Mouse (Mus musculus) hindbrain, postnatal 0 days (tissue): ENCODE measurements around the gene Dact3. TPM values are rescaled to one million over a fixed set of nuclear protein-coding genes. Genes with fewer than 3 reads are reported as not detected.

Experiments
- ATAC-seq: fragments of 200-750 bp; cut with Nextera tagmentation; 2 replicates; pipeline ENCODE4 v1.8.0; 2017; ENCODE audit warnings: mild to moderate bottlenecking, moderate TSS enrichment, moderate library complexity
- DNase-seq: peaks from one replicate; pipeline ENCODE4 v3.0.0-alpha.2; 2015; ENCODE audit warnings: low spot score
- H3K27ac ChIP-seq: fragments of 300-500 bp; sonication (generic); 2 replicates; pipeline ENCODE4 v1.5.1; 2014; ENCODE audit warnings: mild to moderate bottlenecking
- H3K27me3 ChIP-seq: fragments of 300-500 bp; sonication (generic); 2 replicates; pipeline ENCODE4 v1.6.1; 2014; ENCODE audit warnings: low read length, mixed read lengths; ENCODE audit not compliant: insufficient read depth
- H3K36me3 ChIP-seq: fragments of 300-500 bp; sonication (generic); 2 replicates; pipeline ENCODE4 v1.6.1; 2014; ENCODE audit warnings: low read length, mixed read lengths; ENCODE audit not compliant: insufficient read depth
- H3K4me1 ChIP-seq: fragments of 300-500 bp; sonication (generic); 2 replicates; pipeline ENCODE4 v1.6.1; 2014; ENCODE audit warnings: antibody characterized with exemption, low read length, mixed read lengths; ENCODE audit not compliant: insufficient read depth
- H3K4me2 ChIP-seq: fragments of 300-500 bp; sonication (generic); 2 replicates; pipeline ENCODE4 v1.6.1; 2014; ENCODE audit warnings: low read depth, mild to moderate bottlenecking, low read length, moderate library complexity, mixed read lengths
- H3K4me3 ChIP-seq: fragments of 300-500 bp; sonication (generic); 2 replicates; pipeline ENCODE4 v1.5.1; 2014; ENCODE audit warnings: low read length
- H3K9ac ChIP-seq: fragments of 300-500 bp; sonication (generic); replicated peaks from 2 replicates; pipeline ENCODE4 v1.6.1; 2014; ENCODE audit warnings: mild to moderate bottlenecking, low read length, moderate library complexity, mixed read lengths
- H3K9me3 ChIP-seq: fragments of 300-500 bp; sonication (generic); 2 replicates; pipeline ENCODE4 v1.6.1; 2016; ENCODE audit warnings: low read length, mixed read lengths
- CTCF ChIP-seq: IDR thresholded peaks from 2 replicates; pipeline ENCODE4 v1.5.1; 2016; ENCODE audit warnings: antibody characterized with exemption, control low read depth, low read depth
- WGBS: fragments of 180-500 bp; shearing (Covaris S2); extraction: QIAGEN DNeasy Blood & Tissue Kit; methylation state at CpG from one replicate; pipeline ENCODE4 v1.1.7; 2014; 5-methylcytosine and 5-hydroxymethylcytosine counted together
- polyA plus RNA-seq: library from polyadenylated mRNA; unstranded; fragments of >200 nt; fragmentation: Nextera tagmentation; extraction: Ambion mirVana; gene quantifications from 2 replicates; pipeline ENCODE4 v1.2.1, GENCODE M21; 2015
- total RNA-seq: library from RNA; depleted of rRNA; stranded (reverse); fragments of >200 nt; gene quantifications from 2 replicates; pipeline ENCODE4 v1.2.3, GENCODE M21; 2014

Dact3 gene
- total and polyA plus RNA-seq, 2 experiments from 2014 or later: 7.2 to 85.9 TPM

DNA sequence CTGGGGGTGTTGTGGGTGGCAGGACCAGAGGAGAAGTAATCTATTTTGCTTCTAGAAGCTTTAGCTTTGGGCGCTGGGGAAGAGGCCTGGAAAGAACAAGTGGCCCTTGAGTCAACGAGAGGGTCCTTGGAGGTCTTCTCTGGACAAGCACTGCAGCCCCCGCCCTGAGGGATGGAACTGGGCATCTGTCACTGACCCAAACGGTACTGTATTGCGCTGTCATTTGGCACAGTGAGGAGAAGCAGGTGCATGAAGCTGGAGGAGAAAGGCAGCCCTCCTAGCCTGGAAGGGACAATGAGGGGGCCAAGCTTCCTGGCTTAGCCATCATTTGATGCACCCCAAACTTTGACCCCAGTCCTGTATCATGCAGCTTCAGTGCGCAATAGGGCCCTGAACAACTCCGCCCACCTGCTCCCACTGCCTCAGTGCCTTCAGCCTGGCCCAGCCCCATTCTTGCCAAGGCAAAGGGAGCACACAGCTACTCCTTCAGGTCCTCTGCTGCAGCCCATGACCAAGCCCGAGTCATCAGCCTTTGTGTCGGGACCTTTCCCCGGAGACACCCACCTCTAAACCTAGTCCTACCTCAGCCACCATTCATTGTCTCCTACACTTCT is 47.4 kb downstream of the Dact3 start:
- ATAC-seq (no peak), DNase-seq (peak; percentile 47)
- 20% methylated on average over 10 of the region's 10 CpGs for WGBS
- no peak for TF ChIP-seq CTCF
- Histone ChIP-seq H3K27ac (peak overlapping the region; percentile 99), H3K9me3 (no peaks in the 10 kb centered on the region), H3K9ac (peak overlapping the region; percentile 99), H3K4me1 (peaks cover 26% of the 10 kb centered on the region), H3K27me3 (no peaks in the 10 kb centered on the region), H3K36me3 (peaks cover 10% of the 10 kb centered on the region), H3K4me3 (peak overlapping the region; percentile 82), H3K4me2 (peak overlapping the region; percentile 94)

GRCm38 (mm10) chr7:16923283-16924036 is 48.3 kb downstream of the Dact3 start:
- peak overlapping the region; percentile 99 for H3K27ac ChIP-seq
- peak overlapping the region; percentile 99 for H3K9ac ChIP-seq
- no peak for TF ChIP-seq CTCF
- no peaks in the 10 kb centered on the region for H3K27me3 ChIP-seq
- DNase-seq: peak; percentile 30
- H3K4me2 ChIP-seq: peak overlapping the region; percentile 94
- peaks cover 25% of the 10 kb centered on the region for H3K4me1 ChIP-seq
- H3K9me3 ChIP-seq: no peaks in the 10 kb centered on the region
- 0 out of 2 replicates have a peak, but pooled peaks cover 3% of the 10 kb centered on the region for H3K36me3 ChIP-seq
- WGBS: under 1% methylated on average over 40 of the region's 57 CpGs
- no peak for ATAC-seq
- H3K4me3 ChIP-seq: peak overlapping the region; percentile 82

GRCm38 (mm10) chr7:16924037-16924834 is 49.1 kb downstream of the Dact3 start, which contains the start of gene Calm3:
Calm3 (minus strand) TSS chr7:16924114.
- ATAC-seq: peak; percentile 93
- Histone ChIP-seq H3K9me3 (no peaks in the 10 kb centered on the region), H3K4me1 (peaks cover 22% of the 10 kb centered on the region), H3K27ac (peak within 1 kb of the TSS; percentile 99), H3K9ac (peak within 1 kb of the TSS; percentile 99), H3K27me3 (no peaks in the 10 kb centered on the region), H3K4me3 (peak within 1 kb of the TSS; percentile 82), H3K36me3 (0 out of 2 replicates have a peak, but pooled peaks cover 3% of the 10 kb centered on the region), H3K4me2 (peak within 1 kb of the TSS; percentile 94)
- peak; percentile 50 for TF ChIP-seq CTCF
- 2% methylated on average over 62 of the region's 64 CpGs for WGBS
- peak; percentile 100 for DNase-seq

DNA sequence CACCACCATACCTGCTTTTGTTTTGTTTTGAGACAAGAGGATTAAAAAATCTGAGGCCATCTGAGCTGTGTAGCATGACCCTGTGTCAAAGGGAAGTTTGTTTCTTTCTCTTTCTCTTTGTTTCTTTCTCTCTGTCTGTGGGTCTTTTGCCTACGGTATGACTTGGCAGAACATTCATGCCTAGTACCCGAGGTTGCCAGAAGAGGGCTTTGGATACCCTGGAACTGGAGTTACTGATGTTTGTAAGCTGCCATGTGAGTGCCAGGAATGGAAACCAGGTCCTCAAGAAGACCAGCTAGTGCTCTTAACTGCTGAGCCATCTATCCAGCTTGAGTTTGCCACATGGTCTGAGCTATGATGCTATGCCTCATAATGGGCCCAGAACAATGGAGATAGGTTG is 53.2 kb downstream of the Dact3 start:
- DNase-seq (no peak), ATAC-seq (no peak)
- no peak overlapping the region for H3K9ac ChIP-seq
- 29% methylated on average over 2 of the region's 2 CpGs for WGBS
- H3K4me2 ChIP-seq: no peak overlapping the region
- no peak overlapping the region for H3K27ac ChIP-seq
- no peaks in the 10 kb centered on the region for H3K27me3 ChIP-seq
- TF ChIP-seq CTCF: 0 out of 2 replicates have a peak, but pooled peaks have one; percentile 7
- no peaks in the 10 kb centered on the region for H3K9me3 ChIP-seq
- H3K36me3 ChIP-seq: no peaks in the 10 kb centered on the region
- H3K4me1 ChIP-seq: peaks cover 6% of the 10 kb centered on the region; the same call in 1 of the 2 replicates
- no peak overlapping the region for H3K4me3 ChIP-seq

DNA sequence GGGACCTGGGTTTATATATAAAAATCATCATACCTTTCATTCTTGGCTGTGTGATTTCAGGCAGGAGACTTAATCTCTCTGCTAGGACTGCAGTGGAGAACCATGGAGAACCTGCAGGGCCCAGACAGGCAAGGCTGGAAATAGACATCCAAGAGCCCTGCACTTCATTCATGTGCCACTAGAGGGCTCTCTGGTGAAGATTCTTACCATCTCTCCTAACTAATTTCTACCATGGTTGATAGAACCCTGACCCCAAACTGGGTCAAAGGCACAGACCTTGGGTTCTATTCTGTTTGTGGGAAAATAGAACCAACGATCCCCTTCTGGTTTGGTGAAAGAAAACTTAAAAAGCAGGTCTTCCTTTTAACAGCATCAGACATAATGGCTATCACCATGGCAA is 55.7 kb downstream of the Dact3 start:
- H3K9me3 ChIP-seq: no peaks in the 10 kb centered on the region
- H3K4me2 ChIP-seq: no peak overlapping the region
- ATAC-seq (no peak), DNase-seq (peak; percentile 88)
- WGBS: 3% methylated on average over 1 of the region's 1 CpGs
- H3K4me3 ChIP-seq: no peak overlapping the region
- TF ChIP-seq CTCF: peak; percentile 87
- H3K27ac ChIP-seq: no peak overlapping the region
- peaks cover 6% of the 10 kb centered on the region; the same call in 1 of the 2 replicates for H3K4me1 ChIP-seq
- H3K27me3 ChIP-seq: no peaks in the 10 kb centered on the region
- no peaks in the 10 kb centered on the region for H3K36me3 ChIP-seq
- no peak overlapping the region for H3K9ac ChIP-seq

DNA sequence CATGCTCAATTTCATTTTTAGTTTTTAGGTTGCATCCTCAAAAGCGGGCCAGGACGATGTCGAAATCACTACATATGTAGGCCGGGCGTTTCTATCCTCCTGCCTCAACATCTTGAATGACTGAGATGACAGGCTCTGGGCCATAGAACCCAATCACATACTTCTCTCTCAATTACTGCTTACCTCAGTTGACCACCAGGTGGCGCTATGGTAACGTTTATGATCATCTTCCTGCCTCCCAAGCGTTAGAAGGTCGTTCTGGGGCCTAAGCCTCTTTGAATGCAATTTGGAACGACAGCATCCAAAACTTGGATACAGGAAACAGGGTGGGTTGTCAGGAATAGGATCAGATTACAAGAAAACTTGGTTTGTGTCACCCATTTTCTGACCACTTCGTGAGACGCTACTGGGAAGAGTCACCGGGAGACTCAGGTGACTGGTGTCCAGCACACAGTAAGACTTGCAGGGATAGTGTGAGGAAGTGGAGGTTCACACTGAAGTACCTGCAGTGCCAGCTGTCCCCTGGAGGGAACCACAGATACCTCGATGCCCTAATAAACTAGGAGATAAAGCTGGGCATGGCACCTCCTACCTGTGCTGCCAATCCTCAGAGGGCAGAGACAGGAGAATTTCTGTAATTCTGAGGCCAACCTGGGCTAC is 57.0 kb downstream of the Dact3 start:
- Histone ChIP-seq H3K27ac (peak overlapping the region; percentile 46; the same call in 1 of the 2 replicates), H3K27me3 (no peaks in the 10 kb centered on the region), H3K4me2 (no peak overlapping the region), H3K9ac (no peak overlapping the region), H3K4me1 (peaks cover 6% of the 10 kb centered on the region; the same call in 1 of the 2 replicates), H3K36me3 (no peaks in the 10 kb centered on the region), H3K4me3 (no peak overlapping the region), H3K9me3 (no peaks in the 10 kb centered on the region)
- TF ChIP-seq CTCF: peak; percentile 94
- 14% methylated on average over 14 of the region's 14 CpGs for WGBS
- ATAC-seq: peak; percentile 74
- DNase-seq: peak; percentile 94
